Comparison of ENCODE assay signal across 8 mouse cellular contexts in genomic region chr9:64702937-64703336, GRCm38 (mm10). TPM values are rescaled to one million over a fixed set of nuclear protein-coding genes. Genes with fewer than 3 reads are reported as not detected.
DNase-seq lines count a peak whose midpoint lies in the region; ATAC-seq lines count a peak whose summit lies in the region.

No protein-coding gene starts in this region.

- peak; percentile 91 for ATAC-seq in megakaryocyte, adult 5-6 weeks (ENCODE audit: poor library complexity, severe bottlenecking)

- peak; percentile 20 to 24 for DNase-seq in left cerebral cortex, adult 18-20 months (ENCODE audit: low spot score in 2 of 2)
- no peak for DNase-seq in left cerebral cortex, adult 11 months (ENCODE audit: low spot score)
- DNase-seq in R1 (ENCODE audit: low read depth, low spot score): peak; percentile 13
- DNase-seq in induced T-regulatory cell, adult 2 months (ENCODE audit: low read depth): peak; percentile 53
- DNase-seq in cerebellum, adult 11 months: no peak
- DNase-seq in cerebellum, adult 9-11 months: no peak
- no peak for DNase-seq in thymus, postnatal 10 days (ENCODE audit: low spot score in 2 of 2)

RNA-seq across cellular contexts. Expression of gene Rab11a, which starts 34.6 kb away (rescaled TPM):
- 100 to 1,000 TPM; 229 to 237 TPM for total RNA-seq in left cerebral cortex, adult 18-20 months (2021)
- 249 and 281 TPM in 2 replicates for total RNA-seq in megakaryocyte, adult 5-6 weeks (2015)
- 144 and 161 TPM in 2 replicates for total RNA-seq in megakaryocyte, adult 5-6 weeks (2017)

Comparison
In these comparisons a context has a peak if more than half of its experiments do, and no peak if none do; other contexts are left out.
1. DNase-seq: peak in left cerebral cortex, adult 18-20 months (2 of 2), R1 (single experiment) and induced T-regulatory cell, adult 2 months (single experiment); none in left cerebral cortex, adult 11 months (single experiment), cerebellum, adult 11 months (single experiment), cerebellum, adult 9-11 months (single experiment) and thymus, postnatal 10 days (0 of 2).